ENCODE assay signal across 16 mouse cellular contexts in the genomic region with DNA sequence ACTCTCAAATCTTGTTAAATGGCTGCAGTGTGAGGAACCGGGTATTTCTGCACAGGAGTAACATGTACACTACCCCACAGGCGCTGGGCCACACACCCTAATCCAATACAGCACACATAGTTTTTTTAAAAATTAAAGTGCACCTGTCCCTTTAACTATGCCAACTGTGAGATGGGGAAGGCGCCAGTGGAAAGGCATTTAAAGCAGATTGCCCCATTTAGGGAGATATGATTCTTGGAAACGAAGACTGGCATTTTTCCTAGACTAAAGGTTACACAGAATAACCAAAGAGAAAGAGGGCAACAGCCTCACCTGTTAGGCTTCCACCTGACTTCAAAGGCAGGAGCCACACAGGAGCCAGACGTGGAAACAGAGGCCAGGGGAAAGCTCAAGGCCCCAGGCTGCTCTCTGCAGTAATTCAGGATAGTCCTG. TPM values are rescaled to one million over a fixed set of nuclear protein-coding genes. Genes with fewer than 3 reads are reported as not detected.
DNase-seq lines count a peak whose midpoint lies in the region; ATAC-seq lines count a peak whose summit lies in the region.
"Had no signal": no experiment of that assay in that cellular context is flagged by ENCODE, and none has a peak within 500 bp of the region (broad histone marks: within the 10 kb centered on the region; RNA-seq: fewer than 3 reads in every experiment).

No protein-coding gene starts in this region.

- peaks cover 46% of the 10 kb centered on the region for H3K4me1 ChIP-seq in midbrain, embryonic 15.5 days
- H3K4me1 ChIP-seq in midbrain, embryonic 14.5 days (ENCODE audit: control insufficient read depth, insufficient read depth, low read length): peaks cover 33% of the 10 kb centered on the region
- H3K4me1 ChIP-seq in intestine, embryonic 15.5 days (replicated peaks): peaks cover 32% of the 10 kb centered on the region

- no peak for ATAC-seq in midbrain, embryonic 15.5 days (replicated peaks)
- no peak for ATAC-seq in midbrain, embryonic 14.5 days (ENCODE audit: low FRiP score, low TSS enrichment)
- peak; percentile 54; the same call in 1 of the 2 replicates for ATAC-seq in intestine, embryonic 15.5 days
- ATAC-seq: hindbrain, embryonic 16.5 days had no signal

- H3K27ac ChIP-seq in midbrain, embryonic 15.5 days: 0 out of 2 replicates have a peak overlapping the region, but pooled peaks have one; percentile 2
- no peak overlapping the region for H3K27ac ChIP-seq in midbrain, embryonic 14.5 days (replicated peaks; ENCODE audit: low read depth, low read length)
- H3K27ac ChIP-seq in intestine, embryonic 15.5 days: 0 out of 2 replicates have a peak overlapping the region, but pooled peaks have one; percentile 1
- H3K27ac ChIP-seq: liver, embryonic 15.5 days; neural tube, embryonic 13.5 days had no signal

- DNase-seq in heart, adult 11 months: peak; percentile 83
- no peak for DNase-seq in heart, adult 18-20 months
- no peak for DNase-seq in midbrain, embryonic 14.5 days
- DNase-seq in urinary bladder, postnatal 14 days (ENCODE audit: low spot score): no peak
- DNase-seq in left cerebral cortex, adult 8-10 months (ENCODE audit: low spot score in 2 of 2): no peak
- DNase-seq in embryo, embryonic 10.5 days (ENCODE audit: low spot score): no peak
- DNase-seq: kidney, postnatal 10 days; right cerebral cortex, adult 18-20 months; thymus, adult 18-20 months had no signal

- no peak overlapping the region for H3K4me3 ChIP-seq in midbrain, embryonic 15.5 days
- H3K4me3 ChIP-seq in midbrain, embryonic 14.5 days (replicated peaks; ENCODE audit: low read depth, low read length): no peak overlapping the region
- H3K4me3 ChIP-seq in intestine, embryonic 15.5 days (replicated peaks): no peak overlapping the region
- H3K4me3 ChIP-seq: erythroblast, embryonic 14.5 days; heart, embryonic 12.5 days; liver, embryonic 15.5 days; neural tube, embryonic 13.5 days had no signal

- H3K4me2 ChIP-seq in midbrain, embryonic 15.5 days: no peak overlapping the region
- no peak overlapping the region for H3K4me2 ChIP-seq in midbrain, embryonic 14.5 days (ENCODE audit: low read length)
- H3K4me2 ChIP-seq in intestine, embryonic 15.5 days (replicated peaks): no peak overlapping the region
- H3K4me2 ChIP-seq: heart, embryonic 12.5 days; neural tube, embryonic 13.5 days had no signal

- no peaks in the 10 kb centered on the region for H3K36me3 ChIP-seq in midbrain, embryonic 15.5 days (replicated peaks)
- no peaks in the 10 kb centered on the region for H3K36me3 ChIP-seq in midbrain, embryonic 14.5 days (ENCODE audit: control insufficient read depth, insufficient read depth, low read length)
- H3K36me3 ChIP-seq in intestine, embryonic 15.5 days: no peaks in the 10 kb centered on the region
- H3K36me3 ChIP-seq: heart, embryonic 12.5 days; neural tube, embryonic 13.5 days had no signal

- no peaks in the 10 kb centered on the region for H3K9me3 ChIP-seq in midbrain, embryonic 15.5 days
- H3K9me3 ChIP-seq in midbrain, embryonic 14.5 days (ENCODE audit: control insufficient read depth, low read length): no peaks in the 10 kb centered on the region
- H3K9me3 ChIP-seq in intestine, embryonic 15.5 days: no peaks in the 10 kb centered on the region
- H3K9me3 ChIP-seq: liver, embryonic 15.5 days; neural tube, embryonic 13.5 days had no signal

- 70% methylated on average over 5 of the region's 5 CpGs for WGBS in midbrain, embryonic 15.5 days
- WGBS in midbrain, embryonic 14.5 days: 81% methylated on average over 5 of the region's 5 CpGs
- 66% methylated on average over 5 of the region's 5 CpGs for WGBS in intestine, embryonic 15.5 days

- H3K9ac ChIP-seq in midbrain, embryonic 15.5 days: no peak overlapping the region
- no peak overlapping the region for H3K9ac ChIP-seq in midbrain, embryonic 14.5 days (replicated peaks; ENCODE audit: low read length)
- no peak overlapping the region for H3K9ac ChIP-seq in intestine, embryonic 15.5 days
- H3K9ac ChIP-seq: heart, embryonic 12.5 days; liver, embryonic 15.5 days; neural tube, embryonic 13.5 days had no signal

- no peaks in the 10 kb centered on the region for H3K27me3 ChIP-seq in midbrain, embryonic 15.5 days (replicated peaks)
- H3K27me3 ChIP-seq in midbrain, embryonic 14.5 days (ENCODE audit: control insufficient read depth, insufficient read depth, low read length): no peaks in the 10 kb centered on the region
- no peaks in the 10 kb centered on the region for H3K27me3 ChIP-seq in intestine, embryonic 15.5 days (replicated peaks)
- H3K27me3 ChIP-seq: heart, embryonic 12.5 days; liver, embryonic 15.5 days; neural tube, embryonic 13.5 days had no signal

RNA-seq across cellular contexts. Expression of a gene that starts 21.6 kb away (rescaled TPM):
- 1 to 10 TPM; 1.7 TPM for total RNA-seq in heart, adult 18-20 months (2021)
- 2.3 TPM in 2 replicates for polyA plus RNA-seq in midbrain, embryonic 15.5 days (2015; fragmentation: Nextera tagmentation; extraction: Ambion mirVana)
- 0.69 and 1.6 TPM in 2 replicates for polyA plus RNA-seq in midbrain, embryonic 14.5 days (2014; fragmentation: Nextera tagmentation; extraction: Ambion mirVana)
- polyA plus RNA-seq in intestine, embryonic 15.5 days (2015; fragmentation: Nextera tagmentation; extraction: Ambion mirVana): 3.4 and 4.0 TPM in 2 replicates
- total RNA-seq in left cerebral cortex, adult 8-10 months (2022): 1 to 10 TPM; 3.1 to 8.2 (median 5.0) TPM

RNA-seq across cellular contexts. Expression of a gene that starts 22.4 kb away (rescaled TPM):
- 10 to 100 TPM; 83.6 to 98.5 TPM for total RNA-seq in heart, adult 18-20 months (2021)
- 43.5 and 45.3 TPM in 2 replicates for polyA plus RNA-seq in midbrain, embryonic 15.5 days (2015; fragmentation: Nextera tagmentation; extraction: Ambion mirVana)
- polyA plus RNA-seq in midbrain, embryonic 14.5 days (2014; fragmentation: Nextera tagmentation; extraction: Ambion mirVana): 35.1 and 41.3 TPM in 2 replicates
- polyA plus RNA-seq in intestine, embryonic 15.5 days (2015; fragmentation: Nextera tagmentation; extraction: Ambion mirVana): 20.2 and 23.3 TPM in 2 replicates
- 10 to 100 TPM; 63.1 to 76.0 (median 71.7) TPM for total RNA-seq in left cerebral cortex, adult 8-10 months (2022)
